Mouse (Mus musculus) bone marrow macrophage, adult 2 months (primary cell): ENCODE data around the gene Gm19935.

ENCODE experiments used
- CTCF ChIP-seq: IDR thresholded peaks from 2 replicates; pipeline ENCODE4 v1.5.1; 2012; ENCODE audit warnings: low read depth, mild to moderate bottlenecking, low read length, moderate library complexity
- POLR2A ChIP-seq: IDR thresholded peaks from 2 replicates; pipeline ENCODE4 v1.6.1; 2012; ENCODE audit warnings: mild to moderate bottlenecking, low read depth, low read length, borderline replicate concordance

DNA sequence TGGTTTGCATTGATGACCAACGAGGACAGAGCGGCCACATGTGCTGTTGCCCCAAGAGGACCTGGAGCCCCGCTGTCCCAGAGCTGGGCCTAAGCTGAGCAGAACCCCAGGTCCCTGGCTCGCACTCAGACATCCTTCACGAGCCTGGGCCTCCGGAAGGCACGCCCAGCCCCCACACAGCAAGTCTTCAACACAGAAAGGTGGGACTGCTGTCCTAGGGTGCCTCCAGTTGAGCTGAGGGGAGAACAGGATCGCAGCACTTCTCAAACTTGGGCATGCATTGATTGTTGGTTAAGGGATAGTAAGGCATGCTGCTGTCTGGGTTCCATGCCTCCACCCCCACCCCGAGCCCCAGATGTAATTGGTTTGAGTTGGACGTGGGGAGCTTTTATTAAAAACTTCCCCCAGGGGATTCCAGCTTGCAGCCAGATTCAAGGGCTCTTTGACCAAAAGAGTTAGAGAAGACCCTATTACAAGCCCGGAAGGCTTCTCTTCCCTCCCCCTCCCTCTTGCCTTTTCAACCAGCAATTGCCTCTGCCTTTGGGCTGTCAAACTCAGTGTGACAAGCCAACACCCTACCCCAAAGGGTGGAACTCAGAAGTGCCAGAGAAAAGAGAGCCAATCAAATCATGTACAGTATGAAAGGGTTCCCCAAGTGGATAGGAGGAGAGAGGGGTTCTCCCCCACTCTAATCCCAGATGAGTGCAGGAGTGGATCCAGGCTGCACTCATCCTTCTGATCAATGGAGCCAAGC lies 12.0 kb upstream of the Gm19935 start:
- TF ChIP-seq POLR2A: no peak
- TF ChIP-seq CTCF: no peak
